15 mouse cellular contexts compared by ENCODE assay signal in genomic region chr5:66074235-66074634, GRCm38 (mm10).
DNase-seq lines count a peak whose midpoint lies in the region; ATAC-seq and TF ChIP-seq lines count a peak whose summit lies in the region.
"Had no signal": no experiment of that assay in that cellular context is flagged by ENCODE, and none has a peak within 500 bp of the region (broad histone marks: within the 10 kb centered on the region; RNA-seq: fewer than 3 reads in every experiment).

No protein-coding gene starts in this region.

- peak overlapping the region; percentile 45; the same call in 1 of the 2 replicates for H3K27ac ChIP-seq in liver, embryonic 11.5 days (ENCODE audit: low read depth, low read length)
- peak overlapping the region; percentile 14; the same call in 1 of the 2 replicates for H3K27ac ChIP-seq in brown adipose tissue, adult 24 weeks (replicated peaks; ENCODE audit: low read depth, low read length)
- no peak overlapping the region for H3K27ac ChIP-seq in liver, embryonic 14.5 days
- peak overlapping the region; percentile 86 for H3K27ac ChIP-seq in stomach, embryonic 16.5 days (ENCODE audit: low read length)
- no peak overlapping the region for H3K27ac ChIP-seq in midbrain, embryonic 13.5 days
- H3K27ac ChIP-seq in forebrain, embryonic 16.5 days (ENCODE audit: low read length), result no peak overlapping the region
- H3K27ac ChIP-seq: hindbrain, embryonic 15.5 days had no signal

- no peak for TF ChIP-seq EP300 in liver, embryonic 14.5 days (IDR thresholded peaks at IDR 0.05; ENCODE audit: low read depth)

- no peaks in the 10 kb centered on the region for H3K27me3 ChIP-seq in liver, embryonic 11.5 days (replicated peaks; ENCODE audit: control insufficient read depth, insufficient read depth, low read length)
- no peaks in the 10 kb centered on the region for H3K27me3 ChIP-seq in liver, embryonic 14.5 days (ENCODE audit: control insufficient read depth, insufficient read depth, low read length)
- no peaks in the 10 kb centered on the region for H3K27me3 ChIP-seq in stomach, embryonic 16.5 days (ENCODE audit: control insufficient read depth, insufficient read depth, low read length)
- no peaks in the 10 kb centered on the region; the same call in 1 of the 2 replicates for H3K27me3 ChIP-seq in midbrain, embryonic 13.5 days
- H3K27me3 ChIP-seq in forebrain, embryonic 16.5 days (replicated peaks; ENCODE audit: control insufficient read depth, insufficient read depth, low read length), result no peaks in the 10 kb centered on the region
- H3K27me3 ChIP-seq: hindbrain, embryonic 15.5 days had no signal

- peaks cover 28% of the 10 kb centered on the region for H3K4me1 ChIP-seq in liver, embryonic 11.5 days (replicated peaks; ENCODE audit: control insufficient read depth, insufficient read depth, low read length)
- H3K4me1 ChIP-seq in brown adipose tissue, adult 24 weeks (ENCODE audit: control insufficient read depth, insufficient read depth, insufficient read length, low read length), result peaks cover 19% of the 10 kb centered on the region
- peaks cover 0 to 39% of the 10 kb centered on the region in 2 experiments; a peak in 2 of 4 replicates for H3K4me1 ChIP-seq in liver, embryonic 14.5 days (replicated peaks; ENCODE audit: control insufficient read depth in 2 of 2, insufficient read depth in 2 of 2, low read length in 1 of 2)
- peaks cover 34% of the 10 kb centered on the region for H3K4me1 ChIP-seq in stomach, embryonic 16.5 days (ENCODE audit: control insufficient read depth, insufficient read depth, low read length)
- H3K4me1 ChIP-seq in midbrain, embryonic 13.5 days (replicated peaks), result peaks cover 9% of the 10 kb centered on the region
- peaks cover 8% of the 10 kb centered on the region for H3K4me1 ChIP-seq in forebrain, embryonic 16.5 days (replicated peaks; ENCODE audit: control insufficient read depth, insufficient read depth, low read length)

- H3K4me2 ChIP-seq in liver, embryonic 11.5 days, result peak overlapping the region; percentile 22
- 0 out of 2 replicates have a peak overlapping the region, but pooled peaks have one; percentile 6 for H3K4me2 ChIP-seq in liver, embryonic 14.5 days (ENCODE audit: low read depth)
- peak overlapping the region; percentile 6 for H3K4me2 ChIP-seq in stomach, embryonic 16.5 days (ENCODE audit: low read depth, low read length)
- no peak overlapping the region for H3K4me2 ChIP-seq in midbrain, embryonic 13.5 days (replicated peaks)
- H3K4me2 ChIP-seq in forebrain, embryonic 16.5 days (ENCODE audit: low read length), result no peak overlapping the region
- H3K4me2 ChIP-seq: hindbrain, embryonic 15.5 days; lung, embryonic 14.5 days had no signal

- ATAC-seq in liver, embryonic 11.5 days (replicated peaks; ENCODE audit: low FRiP score), result no peak
- ATAC-seq in liver, embryonic 14.5 days (ENCODE audit: insufficient read depth), result no peak
- no peak for ATAC-seq in stomach, embryonic 16.5 days (ENCODE audit: insufficient read depth, low FRiP score)
- ATAC-seq in midbrain, embryonic 13.5 days, result no peak
- no peak for ATAC-seq in forebrain, embryonic 16.5 days

- no peak for TF ChIP-seq CTCF in liver, embryonic 14.5 days (IDR thresholded peaks at IDR 0.05; ENCODE audit: low read depth)

- 86% methylated on average over 5 of the region's 5 CpGs for WGBS in liver, embryonic 11.5 days
- WGBS in liver, embryonic 14.5 days (ENCODE audit: insufficient replicate concordance), result 75% methylated on average over 5 of the region's 5 CpGs
- 89% methylated on average over 5 of the region's 5 CpGs for WGBS in stomach, embryonic 16.5 days
- WGBS in midbrain, embryonic 13.5 days, result 89% methylated on average over 5 of the region's 5 CpGs
- WGBS in forebrain, embryonic 16.5 days, result 86% methylated on average over 5 of the region's 5 CpGs

- no peaks in the 10 kb centered on the region for H3K9me3 ChIP-seq in liver, embryonic 11.5 days (ENCODE audit: control insufficient read depth, low read length)
- no peaks in the 10 kb centered on the region for H3K9me3 ChIP-seq in liver, embryonic 14.5 days (ENCODE audit: control insufficient read depth, low read length)
- H3K9me3 ChIP-seq in stomach, embryonic 16.5 days (replicated peaks; ENCODE audit: control insufficient read depth, low read length), result no peaks in the 10 kb centered on the region
- H3K9me3 ChIP-seq in midbrain, embryonic 13.5 days, result no peaks in the 10 kb centered on the region
- no peaks in the 10 kb centered on the region for H3K9me3 ChIP-seq in forebrain, embryonic 16.5 days (ENCODE audit: control insufficient read depth, low read length)
- H3K9me3 ChIP-seq: hindbrain, embryonic 15.5 days had no signal

- no peak overlapping the region for H3K4me3 ChIP-seq in liver, embryonic 11.5 days (ENCODE audit: low read depth, low read length)
- H3K4me3 ChIP-seq in brown adipose tissue, adult 24 weeks (ENCODE audit: insufficient read depth, low read depth, low read length), result no peak overlapping the region
- no peak overlapping the region for H3K4me3 ChIP-seq in liver, embryonic 14.5 days (ENCODE audit: insufficient read depth in 1 of 2, low read depth in 2 of 2, low read length in 2 of 2)
- H3K4me3 ChIP-seq in stomach, embryonic 16.5 days (replicated peaks; ENCODE audit: low read length), result no peak overlapping the region
- no peak overlapping the region for H3K4me3 ChIP-seq in midbrain, embryonic 13.5 days (replicated peaks)
- H3K4me3 ChIP-seq in forebrain, embryonic 16.5 days (replicated peaks; ENCODE audit: low read length), result no peak overlapping the region
- H3K4me3 ChIP-seq: hindbrain, embryonic 15.5 days had no signal

- DNase-seq in liver, embryonic 11.5 days (ENCODE audit: low spot score), result no peak
- no peak for DNase-seq in liver
- DNase-seq in liver, embryonic 14.5 days (ENCODE audit: low read depth in 3 of 3, low spot score in 3 of 3), result no peak
- DNase-seq: adrenal gland, adult 8-10 months; cerebellum, adult 18-20 months; cerebellum, postnatal 25 days; embryo, embryonic 11 days; heart, postnatal 4 days; lung, embryonic 14.5 days; midbrain, embryonic 14.5 days had no signal

- H3K9ac ChIP-seq in liver, embryonic 11.5 days (ENCODE audit: low read depth, low read length), result no peak overlapping the region
- no peak overlapping the region for H3K9ac ChIP-seq in liver, embryonic 14.5 days (replicated peaks)
- H3K9ac ChIP-seq in stomach, embryonic 16.5 days (ENCODE audit: low read length), result peak overlapping the region; percentile 26; the same call in 1 of the 2 replicates
- no peak overlapping the region for H3K9ac ChIP-seq in midbrain, embryonic 13.5 days (replicated peaks)
- H3K9ac ChIP-seq in forebrain, embryonic 16.5 days (replicated peaks; ENCODE audit: low read depth, low read length), result no peak overlapping the region
- H3K9ac ChIP-seq: hindbrain, embryonic 15.5 days; lung, embryonic 14.5 days had no signal

- no peaks in the 10 kb centered on the region for H3K36me3 ChIP-seq in liver, embryonic 11.5 days (ENCODE audit: control insufficient read depth, insufficient read depth, low read length)
- H3K36me3 ChIP-seq in liver, embryonic 14.5 days (replicated peaks; ENCODE audit: control insufficient read depth, insufficient read depth, low read depth), result no peaks in the 10 kb centered on the region
- H3K36me3 ChIP-seq in stomach, embryonic 16.5 days (ENCODE audit: control insufficient read depth, insufficient read depth, low read length), result no peaks in the 10 kb centered on the region
- no peaks in the 10 kb centered on the region for H3K36me3 ChIP-seq in midbrain, embryonic 13.5 days
- no peaks in the 10 kb centered on the region for H3K36me3 ChIP-seq in forebrain, embryonic 16.5 days (ENCODE audit: control insufficient read depth, insufficient read depth)
- H3K36me3 ChIP-seq: hindbrain, embryonic 15.5 days had no signal

Comparison
In these comparisons a context has a peak if more than half of its experiments do, and no peak if none do; other contexts are left out.
1. H3K27ac ChIP-seq: peak in liver, embryonic 11.5 days (single experiment), brown adipose tissue, adult 24 weeks (single experiment) and stomach, embryonic 16.5 days (single experiment); none in liver, embryonic 14.5 days (single experiment), midbrain, embryonic 13.5 days (single experiment) and forebrain, embryonic 16.5 days (single experiment).
2. H3K4me2 ChIP-seq: peak in liver, embryonic 11.5 days (single experiment), liver, embryonic 14.5 days (single experiment) and stomach, embryonic 16.5 days (single experiment); none in midbrain, embryonic 13.5 days (single experiment) and forebrain, embryonic 16.5 days (single experiment).